Mouse (Mus musculus) cerebellum, adult 2 months (tissue): ENCODE results near the gene Wdr93.
A peak's percentile ranks its signal among the peaks of the same experiment; 100 is the strongest.

Source experiments
- CTCF ChIP-seq: fragments of 200-500 bp; IDR thresholded peaks from 2 replicates; pipeline ENCODE4 v1.5.1; 2011; ENCODE audit warnings: low read depth, mild to moderate bottlenecking, control low read depth, low read length, moderate library complexity, borderline replicate concordance; ENCODE audit not compliant: insufficient read depth
- POLR2A ChIP-seq: fragments of 200-500 bp; IDR thresholded peaks from 2 replicates; pipeline ENCODE4 v1.6.1; 2011; ENCODE audit warnings: low read length, control low read depth, borderline replicate concordance; ENCODE audit not compliant: insufficient read depth

GRCm38 (mm10) chr7:79710130-79710607, 32.8 kb upstream of the Wdr93 start:
- TF ChIP-seq POLR2A (0 out of 2 replicates have a peak, but pooled peaks have one; percentile 30), CTCF (peak; percentile 28; the same call in 1 of the 2 replicates)
